Mouse (Mus musculus) lung, postnatal 25 days (tissue): Measurements from ENCODE around the gene Mbd4.
"Not testable (repeated sequence)": the region's sequence is repeated elsewhere in the genome, so short reads cannot be mapped to it uniquely, and the experiment has no call there.

Experiments used
- DNase-seq: peaks from one replicate; pipeline ENCODE4 v3.0.0; 2022; ENCODE audit warnings: low spot score

Mbd4 gene

DNA sequence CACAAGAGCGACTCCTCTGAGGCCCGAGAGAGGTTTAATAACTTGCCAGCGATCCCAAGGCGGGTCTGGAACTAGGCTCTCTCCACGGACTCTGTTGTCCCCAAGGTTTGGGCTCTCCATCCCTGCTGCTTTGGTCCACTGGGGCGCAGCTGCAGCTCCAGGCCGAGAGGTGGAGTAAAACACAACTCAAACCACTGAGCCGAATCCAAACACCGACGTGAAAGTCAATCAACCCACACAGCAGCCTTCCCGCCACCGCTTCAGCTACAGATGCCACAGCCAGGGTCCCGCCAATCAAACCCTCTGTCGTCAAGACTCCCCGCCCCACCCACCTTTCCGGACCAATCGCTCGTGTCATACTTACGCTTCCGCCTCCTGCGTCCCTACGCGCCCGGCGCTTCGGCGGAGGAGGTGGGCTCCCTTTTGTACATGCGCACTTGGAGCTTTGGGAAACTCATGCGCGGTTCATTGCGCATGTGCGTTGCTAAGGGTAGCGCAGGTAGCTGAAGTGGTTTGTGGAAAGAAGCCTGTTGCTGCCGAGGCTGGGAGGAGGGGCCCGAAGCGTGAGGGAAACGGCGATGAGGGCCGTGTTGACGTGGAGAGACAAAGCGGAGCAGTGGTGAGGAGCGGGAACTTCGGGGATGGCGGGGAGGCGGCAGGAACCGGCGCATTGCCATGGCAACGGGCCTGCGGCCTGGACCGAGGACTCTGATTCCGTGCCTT lies at the start of gene Mbd4, which contains the start of gene Ift122:
Gene Mbd4 (minus strand): TSS at position 281 of the 723 bp plus-strand sequence.
Gene Ift122 (plus strand): TSS at position 380 of the 723 bp plus-strand sequence.
- DNase-seq, result peak; percentile 99

DNA sequence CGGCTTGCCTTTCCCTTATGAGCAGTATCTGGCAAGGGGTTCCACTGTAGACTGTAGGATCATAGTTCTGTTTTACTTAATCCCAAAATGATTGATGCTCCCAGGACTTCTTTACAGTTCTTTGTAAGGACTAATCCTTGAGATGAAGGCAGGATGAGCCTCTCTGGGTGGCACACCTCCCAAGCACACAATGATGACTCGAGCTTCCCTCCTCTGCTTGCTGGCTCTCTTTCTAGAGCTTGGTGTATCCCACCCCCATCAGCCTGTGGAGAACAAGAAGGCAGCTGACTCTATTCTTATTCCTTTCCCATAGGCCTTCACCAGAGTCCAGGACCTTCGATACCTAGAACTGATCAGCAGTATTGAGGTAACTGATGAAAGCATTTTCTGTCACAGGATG lies 49.4 kb upstream of the Mbd4 start:
- no peak for DNase-seq

DNA sequence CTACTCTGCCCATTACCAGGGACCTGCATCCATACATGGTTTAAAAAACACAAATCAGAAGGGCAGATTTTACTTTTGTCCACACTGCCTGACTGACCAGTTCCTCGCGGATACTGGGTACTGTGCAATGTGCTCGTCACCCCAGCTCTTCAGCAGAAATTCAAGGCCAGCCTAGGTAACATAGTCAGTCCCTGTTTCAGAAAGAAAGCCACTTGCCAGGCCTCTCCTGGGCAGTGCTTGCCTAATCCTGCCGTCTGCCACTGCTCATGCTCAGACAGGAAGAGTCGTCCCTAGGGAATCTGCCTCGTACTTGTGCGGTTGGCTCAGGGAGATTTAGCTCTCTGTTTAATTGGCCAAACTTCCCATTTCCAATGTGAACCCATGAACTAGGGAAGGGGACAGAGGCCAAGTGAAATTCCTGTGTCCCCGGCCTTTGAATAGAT lies 48.3 kb upstream of the Mbd4 start:
- peak; percentile 54 for DNase-seq

DNA sequence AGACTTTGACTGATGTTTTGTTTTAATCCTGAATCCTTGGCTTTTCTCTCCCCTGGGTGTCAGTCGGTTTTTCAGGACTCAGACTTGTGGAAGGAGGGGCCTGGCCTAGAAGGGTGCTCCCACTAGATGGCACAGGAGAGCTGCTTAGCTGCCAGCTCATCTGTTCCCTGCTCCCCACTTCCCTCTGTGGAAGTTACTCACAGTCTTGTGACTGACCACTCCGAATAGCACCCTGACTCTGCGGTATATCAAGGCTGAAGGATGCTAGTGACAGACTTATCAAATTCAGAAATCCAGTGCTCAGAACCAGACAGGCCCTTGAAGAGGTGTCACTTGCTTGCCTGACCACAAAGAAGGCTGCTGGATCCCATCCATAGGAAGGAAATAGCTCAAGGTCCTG lies 47.9 kb upstream of the Mbd4 start:
- DNase-seq, result peak; percentile 84

DNA sequence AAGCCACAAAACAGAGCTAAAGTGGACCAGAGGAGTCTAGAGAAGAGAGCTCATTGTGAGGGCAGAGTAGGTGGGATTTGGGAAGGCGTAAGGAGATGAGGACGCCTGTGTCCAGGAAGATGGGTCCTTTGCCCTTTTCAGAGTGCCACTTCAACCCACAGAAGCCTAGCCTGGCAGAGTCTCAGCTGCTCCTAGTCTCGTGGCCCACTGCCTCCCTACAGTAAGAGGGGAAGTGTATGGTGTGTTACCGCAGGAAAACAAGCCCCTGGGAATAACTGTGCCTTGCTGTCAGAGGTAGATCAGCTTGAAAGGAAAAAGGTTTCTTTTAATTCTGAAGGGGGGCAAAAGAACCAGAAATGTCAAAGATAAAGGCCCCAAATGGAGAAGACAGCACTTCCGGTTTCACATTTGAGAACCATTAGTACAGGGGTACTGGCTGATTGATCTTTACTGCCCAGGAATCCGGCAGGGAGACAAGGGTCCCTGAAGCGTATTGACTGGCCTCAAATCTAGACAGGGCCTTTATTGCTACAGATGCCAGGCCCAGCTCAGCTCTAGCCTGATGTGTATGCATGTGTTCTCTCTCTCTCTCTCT lies 44.9 kb upstream of the Mbd4 start:
- DNase-seq, result no peak

DNA sequence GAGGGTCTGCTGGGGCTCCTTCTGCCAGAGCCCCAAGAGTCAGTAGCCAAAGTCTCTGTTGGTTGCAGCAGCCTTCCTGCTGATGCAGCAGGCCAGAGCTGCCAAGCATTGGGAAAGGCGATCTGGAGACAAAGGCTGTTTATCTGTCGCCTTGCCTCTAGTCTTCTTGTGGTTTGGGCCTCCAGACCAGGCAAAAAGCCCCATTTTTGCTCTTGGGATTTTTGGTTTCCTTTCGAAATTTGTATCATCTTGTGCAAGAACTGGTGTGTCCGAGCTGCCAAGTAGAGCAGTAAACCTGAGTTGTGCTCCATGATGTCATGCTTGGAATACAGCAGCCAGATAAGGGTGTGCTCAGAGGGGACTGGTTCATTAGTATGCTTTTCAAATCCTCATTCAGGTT lies 43.9 kb upstream of the Mbd4 start:
- peak; percentile 50 for DNase-seq

DNA sequence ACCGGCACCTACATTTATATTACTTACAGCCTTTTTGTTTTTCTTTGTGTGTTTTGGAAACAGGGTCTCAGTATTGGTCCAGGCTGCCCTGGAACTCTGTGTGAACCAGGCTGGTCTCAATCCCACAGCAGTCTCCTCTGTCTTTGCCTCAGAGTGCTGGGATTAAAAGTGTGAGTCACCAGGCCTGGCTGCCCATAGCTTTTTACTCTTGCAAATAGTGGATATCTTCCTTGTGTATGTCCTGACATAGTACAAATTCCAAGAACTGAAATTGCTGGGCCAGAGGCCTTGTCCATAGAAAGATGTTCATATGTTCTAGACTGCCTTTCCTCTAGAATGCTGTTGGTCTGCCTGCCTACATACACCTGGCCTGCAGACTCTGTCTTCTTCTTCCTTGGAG lies 43.2 kb upstream of the Mbd4 start:
- DNase-seq, result no peak

DNA sequence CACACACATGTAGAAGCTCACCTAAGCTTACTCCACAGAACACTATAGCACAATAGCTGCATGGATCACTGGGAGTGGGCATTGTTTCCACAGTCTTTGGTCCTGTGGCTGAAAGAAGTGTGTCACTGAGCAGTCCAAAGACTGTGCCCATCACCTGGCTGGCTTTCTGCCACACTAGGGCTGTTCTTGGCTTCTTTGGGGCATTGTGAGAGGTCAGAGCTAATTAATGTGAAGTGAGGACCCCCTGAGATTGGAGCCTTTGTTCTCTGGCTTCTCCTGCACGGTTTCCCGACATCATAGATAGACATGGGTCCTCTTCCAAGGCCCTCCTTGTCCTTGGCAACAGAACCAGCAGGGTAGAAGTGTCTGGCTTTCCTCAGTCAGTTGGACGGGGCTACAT lies 39.2 kb upstream of the Mbd4 start:
- no peak for DNase-seq

DNA sequence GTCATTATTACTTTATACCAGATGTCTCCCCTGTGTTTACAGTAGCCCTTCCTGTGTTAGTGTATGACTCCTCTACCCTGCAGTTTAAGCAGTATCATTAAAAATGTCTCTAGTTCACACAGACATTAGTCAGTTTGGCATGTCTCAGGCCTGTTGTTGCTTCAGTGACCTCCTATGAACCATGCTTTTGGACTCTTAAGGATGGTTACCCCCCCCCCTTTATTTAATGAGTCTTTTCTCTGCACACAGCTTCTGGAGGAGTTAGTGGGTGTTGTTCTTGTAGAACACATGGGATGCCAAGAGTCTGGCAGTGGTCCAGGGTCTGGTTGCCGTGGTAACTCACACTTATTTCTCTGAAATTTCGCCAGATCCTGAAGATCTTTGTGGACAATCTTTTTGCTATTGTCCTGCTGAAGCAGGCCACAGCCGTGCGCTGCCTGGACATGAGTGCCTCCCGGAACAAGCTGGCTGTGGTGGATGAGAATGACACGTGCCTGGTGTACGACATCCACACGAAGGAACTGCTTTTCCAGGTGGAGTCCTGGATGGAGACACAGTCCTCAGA lies 38.4 kb upstream of the Mbd4 start:
- no peak for DNase-seq

DNA sequence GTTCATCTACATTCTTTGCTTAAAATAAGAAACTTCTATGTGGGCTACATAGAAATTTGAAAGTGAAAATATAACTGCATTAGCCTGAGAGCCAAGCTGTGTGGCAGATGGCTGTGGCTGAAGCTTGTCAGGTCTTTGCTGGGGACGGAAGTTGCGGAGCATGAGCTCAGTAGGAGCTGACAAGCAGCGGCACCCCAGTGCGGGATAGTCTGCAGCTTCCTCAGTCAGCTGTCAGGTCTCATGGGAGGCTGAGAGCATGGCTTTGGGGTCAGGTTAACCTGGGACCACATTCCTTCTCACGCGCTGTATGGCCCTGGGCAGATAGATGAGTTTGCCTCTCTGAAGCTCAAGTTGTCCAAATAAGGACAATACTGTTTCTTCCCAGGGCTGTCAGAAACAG lies 37.9 kb upstream of the Mbd4 start:
- no peak for DNase-seq

DNA sequence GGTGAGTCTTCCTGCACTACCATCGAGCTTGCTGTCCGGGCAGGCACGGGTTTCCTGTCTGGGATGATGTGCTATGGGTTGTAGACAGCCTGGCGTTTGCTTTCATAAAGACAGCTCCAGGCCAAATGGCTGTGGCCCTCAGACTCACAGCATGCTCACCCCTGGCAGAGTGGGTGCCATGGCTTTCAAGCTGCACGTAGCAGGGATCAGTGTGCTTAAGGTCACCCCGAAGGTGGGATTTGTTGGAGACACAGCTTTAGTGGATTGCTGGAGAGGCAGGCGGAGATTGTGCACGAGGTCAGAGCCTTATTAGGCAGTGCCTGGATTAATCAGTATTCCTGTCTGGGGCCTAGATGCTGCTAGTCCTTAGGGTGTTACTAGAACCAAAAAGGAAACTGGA lies 37.4 kb upstream of the Mbd4 start:
- DNase-seq, result no peak

DNA sequence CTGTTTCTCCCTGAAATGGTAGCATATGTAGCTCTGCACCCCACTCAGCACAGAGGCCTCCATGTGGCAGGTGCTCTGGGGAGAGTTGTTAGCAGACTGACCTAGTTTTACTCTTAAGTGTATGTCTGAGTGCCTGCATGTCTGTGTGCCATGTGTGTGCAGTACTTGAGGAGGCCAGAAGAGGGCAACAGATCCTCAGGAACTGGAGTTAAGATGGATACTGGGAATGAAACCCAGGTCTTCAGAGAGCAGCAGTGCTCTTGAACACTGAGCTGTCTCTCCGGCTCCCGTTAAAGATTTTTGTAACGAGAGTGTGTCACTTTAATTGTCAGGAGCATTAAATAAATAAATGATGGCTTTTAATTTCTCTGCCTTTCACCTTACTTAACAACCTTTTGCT lies 35.1 kb upstream of the Mbd4 start:
- DNase-seq, result no peak

DNA sequence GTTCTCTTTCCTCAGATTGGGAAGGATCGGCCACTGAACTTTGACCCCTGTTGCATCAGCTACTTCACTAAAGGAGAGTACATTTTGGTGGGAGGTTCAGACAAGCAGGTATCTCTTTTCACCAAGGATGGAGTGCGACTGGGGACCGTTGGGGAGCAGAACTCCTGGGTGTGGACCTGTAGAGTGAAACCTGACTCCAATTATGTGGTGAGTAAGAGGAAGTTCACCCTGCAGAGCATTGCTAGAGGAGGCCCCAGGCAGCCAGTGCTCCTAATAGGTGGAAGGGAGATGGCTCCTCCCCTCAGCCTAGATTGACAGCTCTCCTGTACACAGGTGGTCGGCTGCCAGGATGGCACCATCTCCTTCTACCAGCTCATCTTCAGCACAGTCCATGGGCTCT lies 33.7 kb upstream of the Mbd4 start:
- DNase-seq, result no peak

DNA sequence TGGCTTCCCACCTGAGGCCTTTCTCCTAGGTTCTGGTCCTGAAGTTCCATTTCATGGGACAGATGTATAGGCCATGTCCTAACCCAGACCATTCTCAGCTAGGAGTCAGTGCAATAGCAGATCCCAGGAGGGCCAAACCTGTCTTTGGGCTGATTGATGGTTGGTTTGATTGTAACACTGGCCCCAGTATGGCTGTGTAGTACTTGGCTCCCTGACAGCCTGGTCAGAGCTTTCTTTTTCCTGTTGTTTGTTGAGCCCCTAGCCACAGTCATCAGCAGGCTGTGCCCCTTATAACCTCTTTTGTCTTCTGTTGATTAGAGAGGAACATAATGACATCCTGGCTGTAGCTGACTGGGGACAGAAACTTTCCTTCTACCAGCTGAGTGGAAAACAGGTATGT lies 30.8 kb upstream of the Mbd4 start:
- DNase-seq, result no peak

DNA sequence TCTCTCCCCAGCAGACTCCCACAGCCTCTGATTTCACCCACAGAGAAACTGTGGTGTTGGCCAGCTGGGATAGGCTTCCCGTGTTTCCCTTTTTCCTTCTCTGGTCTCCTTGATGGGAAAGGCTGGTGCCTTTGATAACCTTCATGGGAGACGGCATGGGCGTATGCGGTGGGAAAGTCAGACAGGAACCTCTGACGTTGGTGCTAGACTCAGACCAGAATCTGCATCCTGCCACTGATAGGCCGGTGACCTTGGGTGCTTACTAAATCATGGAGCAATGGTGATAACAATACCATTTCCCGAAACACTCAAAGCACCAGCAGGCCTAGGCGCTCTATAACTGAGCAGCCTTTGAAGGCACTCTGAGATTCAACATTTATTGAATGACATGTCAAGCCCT lies 27.6 kb upstream of the Mbd4 start:
- DNase-seq, result peak; percentile 58

DNA sequence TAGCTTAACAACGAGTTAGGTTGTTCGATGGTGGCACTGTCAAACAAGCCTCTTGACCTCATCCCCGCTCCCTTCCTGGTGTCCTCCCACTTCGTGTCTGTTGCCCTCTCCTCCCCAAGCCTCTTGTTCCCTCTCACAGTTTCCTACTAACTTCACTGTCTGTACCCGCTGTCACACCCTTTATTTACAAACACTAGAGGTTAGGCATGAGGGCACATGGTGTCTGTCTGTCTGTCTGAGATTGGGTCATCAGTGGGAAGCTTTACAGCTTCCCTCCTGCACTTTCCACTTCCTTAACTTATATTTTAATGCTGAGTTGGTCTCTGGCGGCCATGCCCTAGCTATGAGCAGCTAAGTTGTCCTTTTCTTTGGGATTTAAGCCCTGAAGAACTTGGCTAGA lies 26.6 kb upstream of the Mbd4 start:
- DNase-seq, result no peak

DNA sequence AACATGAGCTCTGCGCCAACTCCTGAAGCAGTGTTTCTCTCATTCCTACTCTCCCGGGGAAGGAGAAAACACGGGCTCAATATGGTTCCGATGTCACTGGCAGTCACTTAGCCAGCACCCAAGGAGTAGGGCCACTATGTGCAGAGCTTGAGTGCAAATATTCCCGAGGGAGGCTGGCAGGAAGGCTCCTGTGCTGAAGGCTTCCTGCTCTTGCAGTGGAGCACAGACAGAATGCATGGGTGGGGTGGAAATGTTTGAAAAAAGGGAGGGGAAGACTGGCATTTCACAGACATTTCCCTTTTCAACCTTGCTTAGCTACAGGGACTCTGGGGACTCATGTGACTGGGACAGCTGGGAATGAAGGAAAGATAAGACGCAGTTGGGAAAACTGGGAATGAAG lies 25.5 kb upstream of the Mbd4 start:
- DNase-seq, result no peak

DNA sequence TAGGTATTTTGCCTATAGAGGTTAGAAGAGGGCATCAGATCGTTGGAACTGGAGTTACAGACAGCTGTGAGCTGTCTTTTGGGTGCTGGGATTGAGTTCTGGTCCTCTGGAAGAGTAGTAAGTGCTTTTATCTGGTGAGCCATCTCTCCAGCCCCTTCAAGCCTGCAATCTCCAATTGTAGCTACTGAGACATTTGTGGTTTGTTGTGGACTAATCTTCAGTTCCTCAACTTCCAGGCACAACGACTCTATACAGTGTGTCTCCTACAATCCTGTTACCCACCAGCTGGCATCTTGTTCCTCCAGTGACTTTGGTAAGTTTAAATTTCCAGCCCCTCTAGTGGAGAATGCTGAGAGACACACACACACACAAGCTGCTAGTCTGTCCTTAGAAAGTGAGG lies 24.1 kb upstream of the Mbd4 start:
- no peak for DNase-seq

DNA sequence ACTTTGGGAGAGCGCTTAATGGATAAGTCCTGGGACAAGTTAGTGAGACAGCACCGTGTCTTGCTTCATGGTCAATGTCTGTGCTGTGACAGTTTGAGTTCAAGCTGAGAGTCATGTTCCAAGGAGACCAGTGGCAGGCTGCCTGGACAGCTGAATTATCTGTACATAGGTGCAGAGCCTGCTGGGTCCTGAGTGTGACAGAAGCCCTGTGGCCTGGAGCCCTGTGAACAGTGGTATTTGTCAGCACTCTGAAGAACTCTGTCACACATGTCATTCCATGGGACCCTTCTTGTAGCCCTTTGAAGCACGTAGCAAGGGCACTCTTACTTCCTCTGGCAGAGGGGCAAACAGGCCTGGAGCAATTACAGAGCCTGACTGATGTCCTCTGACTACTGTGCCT lies 18.1 kb upstream of the Mbd4 start:
- DNase-seq, result not testable (repeated sequence)

DNA sequence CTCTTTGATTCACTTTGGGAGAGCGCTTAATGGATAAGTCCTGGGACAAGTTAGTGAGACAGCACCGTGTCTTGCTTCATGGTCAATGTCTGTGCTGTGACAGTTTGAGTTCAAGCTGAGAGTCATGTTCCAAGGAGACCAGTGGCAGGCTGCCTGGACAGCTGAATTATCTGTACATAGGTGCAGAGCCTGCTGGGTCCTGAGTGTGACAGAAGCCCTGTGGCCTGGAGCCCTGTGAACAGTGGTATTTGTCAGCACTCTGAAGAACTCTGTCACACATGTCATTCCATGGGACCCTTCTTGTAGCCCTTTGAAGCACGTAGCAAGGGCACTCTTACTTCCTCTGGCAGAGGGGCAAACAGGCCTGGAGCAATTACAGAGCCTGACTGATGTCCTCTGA lies 14.0 kb upstream of the Mbd4 start:
- not testable (repeated sequence) for DNase-seq

DNA sequence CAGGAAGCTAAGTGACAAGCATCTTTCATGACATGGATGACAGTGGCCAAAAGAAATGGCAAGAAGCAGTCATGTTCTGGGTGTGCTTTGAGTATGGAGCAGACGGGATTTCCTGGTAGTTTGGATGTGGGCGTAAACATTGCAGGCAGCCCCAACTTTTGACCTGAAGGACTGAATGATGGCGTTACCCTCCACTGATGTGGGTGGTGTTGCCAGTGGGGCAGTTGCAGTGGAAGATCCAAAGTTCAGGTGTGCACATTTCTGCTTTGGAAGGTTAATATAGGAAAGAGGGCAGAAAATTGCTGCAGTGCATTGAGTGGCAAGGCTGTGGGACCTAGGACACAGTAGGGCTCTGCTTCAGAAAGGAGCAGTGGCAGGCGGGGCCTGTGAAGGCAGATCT lies 12.1 kb upstream of the Mbd4 start:
- DNase-seq, result no peak

DNA sequence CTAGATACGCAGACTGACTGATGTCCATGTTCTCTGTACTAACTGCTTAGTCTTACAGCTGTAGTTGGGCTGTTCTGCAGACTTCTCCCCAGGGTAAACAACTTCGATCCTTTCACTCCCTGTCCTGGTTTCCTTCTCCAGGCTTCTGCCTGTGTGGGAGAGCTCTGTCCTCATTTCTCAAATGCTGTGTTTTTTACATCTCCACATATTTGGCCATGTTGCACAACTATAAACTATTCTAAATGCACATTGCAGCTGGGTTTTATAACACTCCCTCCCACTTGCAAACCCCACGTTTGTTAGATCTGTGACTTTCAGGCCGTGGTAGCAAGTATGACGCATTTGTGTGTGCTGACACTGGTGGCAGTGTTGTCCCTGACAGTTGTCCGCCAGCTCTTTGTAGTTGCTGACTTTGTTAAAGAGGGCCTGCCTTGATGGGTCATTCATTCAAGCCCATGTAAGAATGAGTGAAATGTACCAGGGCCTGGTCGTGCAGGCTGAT lies 10.2 kb upstream of the Mbd4 start:
- DNase-seq, result no peak

DNA sequence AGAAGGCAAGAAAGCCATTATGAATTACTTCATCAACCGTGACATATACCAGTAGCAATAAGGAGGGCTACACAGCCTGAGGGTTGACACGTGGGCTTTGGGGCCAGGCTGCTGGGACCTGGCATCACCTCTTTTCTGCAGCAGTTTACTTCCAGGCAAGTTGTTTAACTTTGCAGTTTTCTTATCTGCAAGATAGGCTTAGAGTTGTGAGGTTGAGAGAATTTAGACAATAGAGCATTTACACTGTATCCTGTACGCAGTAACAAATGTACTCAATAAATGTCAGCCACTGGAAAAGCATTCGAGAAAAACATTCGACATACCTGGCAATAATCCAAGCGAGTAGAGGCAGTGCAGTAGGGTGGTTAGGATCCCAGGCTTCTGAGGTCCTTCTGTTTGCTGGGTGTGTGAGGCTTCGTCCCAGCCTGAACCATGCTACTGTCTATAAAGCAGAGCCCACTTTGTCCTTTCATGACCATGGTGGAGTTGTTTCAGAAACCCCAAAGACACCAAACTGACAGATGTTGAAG lies 6.9 kb upstream of the Mbd4 start:
- no peak for DNase-seq
